Mouse (Mus musculus): ENCODE results near the gene Rprd2.

DNA sequence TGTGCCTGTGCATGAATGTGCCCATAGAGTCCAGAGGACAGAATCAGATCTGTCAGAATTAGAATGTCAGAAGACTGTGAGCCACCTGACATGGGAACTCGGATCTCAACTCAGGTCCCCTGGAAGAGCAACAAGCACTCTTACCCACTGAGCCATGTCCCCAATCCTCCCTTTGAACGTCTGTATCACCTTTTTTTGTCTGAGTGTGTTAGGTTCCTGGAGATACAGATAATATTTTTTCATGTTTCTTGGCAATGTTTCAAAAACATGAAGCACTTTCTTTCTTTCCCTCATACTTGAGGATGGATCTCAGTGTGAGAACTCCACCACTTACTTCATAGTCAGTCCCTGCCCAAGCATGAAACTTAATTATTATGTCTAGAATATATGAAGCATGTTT, 10.3 kb downstream of the Rprd2 start:
- no peak for TF ChIP-seq CTCF (conservative IDR thresholded peaks at IDR 0.05; ENCODE audit: low read length)
- TF ChIP-seq NANOG (IDR thresholded peaks at IDR 0.05; ENCODE audit: borderline replicate concordance, low read length): no peak

Data from E14TG2a.4 (cell line).